Mouse (Mus musculus) right cerebral cortex, postnatal 36 days (tissue): ENCODE results near the gene Comp.

Experiments used
- DNase-seq, 2 experiments: peaks; one replicate each; pipeline ENCODE4 v3.0.0; 2022; ENCODE audit warnings: low spot score in 2 of 2, mixed read lengths in 1 of 2

Gene Comp

DNA sequence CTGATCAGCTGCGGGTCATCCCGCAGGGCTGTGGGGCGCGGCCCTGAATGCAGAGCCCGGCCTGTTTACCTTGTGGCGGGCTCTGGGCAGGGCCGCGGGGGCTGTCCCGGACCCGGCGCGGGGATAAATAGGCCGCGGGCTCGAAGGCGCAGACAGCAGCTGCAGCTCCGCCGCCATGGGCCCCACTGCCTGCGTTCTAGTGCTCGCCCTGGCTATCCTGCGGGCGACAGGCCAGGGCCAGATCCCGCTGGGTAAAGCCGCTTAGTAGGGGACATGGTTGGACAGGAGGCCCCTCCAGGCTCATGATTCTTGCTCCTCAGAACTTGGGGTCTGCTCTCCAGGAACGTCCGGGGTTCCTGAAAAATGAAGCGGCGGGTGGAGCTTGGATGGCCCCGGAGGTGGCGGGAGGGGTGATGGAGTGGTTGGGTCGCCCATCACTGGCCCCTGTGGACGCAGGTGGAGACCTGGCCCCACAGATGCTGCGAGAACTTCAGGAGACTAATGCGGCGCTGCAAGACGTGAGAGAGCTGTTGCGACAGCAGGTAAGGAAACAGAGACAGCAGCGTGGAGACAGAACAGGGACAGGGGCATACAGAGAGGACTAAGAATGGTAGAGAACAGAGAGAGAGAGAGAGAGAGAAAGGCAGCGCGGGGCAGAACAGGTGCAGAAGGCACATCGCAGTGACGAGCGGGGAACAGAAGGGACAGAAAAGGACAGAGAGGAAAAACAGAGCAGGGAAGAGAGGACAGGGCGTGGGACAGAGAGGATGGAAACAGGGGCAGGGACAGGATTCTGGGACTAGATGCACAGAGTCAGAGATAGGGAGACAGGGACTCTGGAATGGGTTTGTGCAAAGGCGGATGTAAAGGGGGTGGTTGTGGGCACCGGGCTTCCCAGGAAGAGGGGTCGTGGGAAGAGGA, at the start of gene Comp:
Comp (plus strand) TSS at position 162 of the 921 bp plus-strand sequence.
- DNase-seq: no peak

GRCm38 (mm10) chr8:70323716-70324115, 49.6 kb upstream of the Comp start:
- DNase-seq: no peak

GRCm38 (mm10) chr8:70327512-70327911, 45.8 kb upstream of the Comp start:
- DNase-seq: no peak

GRCm38 (mm10) chr8:70329124-70329834, 44.1 kb upstream of the Comp start, which contains the start of gene Gdf1:
Gene Gdf1 (plus strand): TSS chr8:70329817.
- DNase-seq: no peak

GRCm38 (mm10) chr8:70329835-70330740, 43.3 kb upstream of the Comp start:
- no peak for DNase-seq

DNA sequence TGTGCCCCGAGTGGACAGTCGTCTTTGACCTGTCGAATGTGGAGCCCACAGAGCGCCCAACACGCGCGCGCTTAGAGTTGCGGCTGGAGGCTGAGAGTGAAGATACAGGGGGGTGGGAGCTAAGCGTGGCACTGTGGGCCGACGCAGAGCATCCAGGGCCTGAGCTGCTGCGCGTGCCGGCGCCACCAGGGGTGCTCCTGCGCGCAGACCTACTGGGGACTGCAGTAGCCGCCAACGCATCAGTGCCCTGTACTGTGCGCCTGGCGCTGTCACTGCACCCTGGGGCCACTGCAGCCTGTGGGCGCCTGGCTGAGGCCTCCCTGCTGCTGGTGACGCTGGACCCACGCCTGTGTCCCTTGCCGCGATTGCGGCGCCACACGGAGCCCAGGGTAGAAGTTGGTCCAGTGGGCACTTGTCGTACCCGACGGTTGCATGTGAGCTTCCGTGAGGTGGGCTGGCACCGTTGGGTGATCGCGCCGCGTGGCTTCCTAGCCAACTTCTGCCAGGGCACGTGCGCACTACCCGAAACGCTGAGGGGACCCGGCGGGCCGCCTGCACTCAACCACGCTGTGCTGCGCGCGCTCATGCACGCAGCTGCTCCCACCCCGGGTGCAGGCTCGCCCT, 42.5 kb upstream of the Comp start:
- peak; percentile 65 to 70 for DNase-seq

DNA sequence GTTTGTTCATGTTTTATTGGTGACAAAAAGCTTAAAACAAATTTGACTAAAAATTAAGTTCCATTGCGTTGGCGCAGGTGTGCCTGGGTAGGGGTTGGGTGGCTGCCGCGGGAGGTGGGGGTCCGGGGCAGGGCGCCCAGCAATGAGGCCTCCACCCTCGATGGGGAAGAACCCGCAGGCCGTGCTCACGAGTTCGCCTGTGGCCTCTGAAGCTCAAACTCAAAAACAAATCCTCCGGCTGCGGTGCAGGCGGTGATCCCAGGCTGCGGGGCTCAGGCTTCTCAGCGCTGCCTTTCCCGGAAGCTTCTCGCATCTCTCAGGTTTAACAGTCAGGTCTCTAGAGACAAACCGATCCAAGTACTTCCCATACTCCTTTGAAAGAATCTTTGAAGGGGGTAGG, 41.8 kb upstream of the Comp start:
- no peak for DNase-seq

DNA sequence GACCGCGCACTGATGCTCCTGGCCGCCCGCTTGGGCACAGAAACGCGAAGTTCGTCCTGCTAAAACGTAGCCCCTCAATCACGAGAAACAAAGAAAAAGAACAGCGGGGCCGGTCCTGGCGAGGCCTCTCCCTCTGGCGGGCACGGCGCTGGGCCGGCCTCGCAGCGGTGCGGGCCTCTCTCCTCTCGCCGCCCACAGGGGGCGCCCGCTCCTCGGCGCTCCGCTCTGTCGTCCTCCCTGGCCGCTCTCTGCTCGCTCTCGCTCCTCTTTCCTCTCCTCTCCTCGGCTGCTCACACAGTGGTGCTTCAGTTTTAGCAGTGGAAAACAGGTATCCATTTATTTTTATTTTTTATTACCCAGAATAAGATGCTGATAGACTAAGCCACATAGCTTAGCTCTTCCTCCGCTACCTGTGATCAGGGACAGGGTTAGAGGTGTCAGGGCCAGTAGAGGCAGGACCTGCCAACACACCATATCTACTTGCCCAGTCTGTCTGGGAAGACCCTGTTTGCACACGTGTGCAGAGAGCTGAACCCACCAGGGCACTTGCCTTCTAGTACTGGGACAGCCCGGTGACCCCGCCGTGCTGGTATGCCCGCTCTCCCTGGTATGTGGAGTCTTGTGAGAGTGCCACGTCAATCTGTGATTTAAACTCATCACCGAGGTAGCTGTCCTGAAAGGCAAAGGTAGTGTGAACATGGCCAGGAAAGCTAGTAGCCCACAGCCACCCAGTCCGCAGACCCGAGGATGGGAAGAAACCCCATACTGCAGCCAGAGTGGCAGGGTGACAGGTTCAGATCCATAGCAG, 41.1 kb upstream of the Comp start:
- DNase-seq: no peak

DNA sequence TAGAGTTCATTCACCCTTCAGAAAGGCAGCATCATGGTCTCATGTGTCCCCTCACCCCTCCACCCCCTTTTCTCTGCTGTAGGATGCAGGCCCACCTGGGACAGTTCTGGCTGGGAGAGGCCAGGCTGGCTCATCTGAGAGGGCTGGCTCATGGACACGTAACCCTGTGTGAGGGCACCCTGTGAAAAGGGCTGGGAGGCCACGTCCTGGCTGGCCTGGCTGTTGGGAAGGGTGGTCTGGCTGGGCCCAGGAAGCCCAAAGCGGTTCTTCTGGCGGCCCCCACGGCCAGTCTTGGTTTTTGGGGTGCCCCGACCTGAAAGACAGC, 40.5 kb upstream of the Comp start:
- DNase-seq: no peak

DNA sequence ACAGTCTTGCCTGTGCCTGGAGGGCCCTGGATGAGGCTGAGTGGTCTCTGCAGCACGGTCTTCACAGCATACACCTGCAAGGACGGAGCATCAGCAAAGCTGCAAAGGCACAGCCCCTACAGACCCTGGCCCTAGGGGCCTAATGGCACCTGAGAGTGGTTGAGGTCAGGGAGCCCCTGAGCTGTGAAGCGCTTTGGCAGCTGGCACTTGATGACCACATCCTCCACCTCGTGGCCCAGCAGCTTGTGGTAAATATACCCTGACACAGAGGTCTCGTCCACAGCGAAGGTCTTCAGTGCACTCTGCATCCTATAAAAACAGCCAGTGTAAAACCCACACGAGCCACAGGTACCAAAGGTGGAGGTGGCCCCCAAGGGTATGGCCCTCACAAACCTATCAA, 34.4 kb upstream of the Comp start:
- no peak for DNase-seq

DNA sequence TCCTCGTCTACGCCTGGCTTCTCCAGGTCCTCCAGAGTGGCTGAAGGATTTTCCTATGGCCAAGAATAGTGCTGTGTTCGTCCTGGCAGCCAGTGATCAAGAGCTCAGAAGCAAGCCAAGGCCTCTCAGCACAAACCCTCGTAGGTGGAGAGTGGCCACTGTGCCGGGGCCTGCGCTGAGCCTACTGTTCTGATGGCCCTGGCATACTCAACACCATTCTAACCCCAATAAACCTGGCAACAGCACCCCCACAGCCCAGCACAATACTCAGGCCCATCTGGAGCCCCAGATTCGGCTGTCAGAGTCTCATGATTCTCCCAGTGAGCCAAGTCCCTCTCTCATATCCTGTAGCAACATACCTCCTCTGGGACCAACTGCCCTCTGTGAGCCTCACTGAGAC, 32.7 kb upstream of the Comp start:
- no peak for DNase-seq

DNA sequence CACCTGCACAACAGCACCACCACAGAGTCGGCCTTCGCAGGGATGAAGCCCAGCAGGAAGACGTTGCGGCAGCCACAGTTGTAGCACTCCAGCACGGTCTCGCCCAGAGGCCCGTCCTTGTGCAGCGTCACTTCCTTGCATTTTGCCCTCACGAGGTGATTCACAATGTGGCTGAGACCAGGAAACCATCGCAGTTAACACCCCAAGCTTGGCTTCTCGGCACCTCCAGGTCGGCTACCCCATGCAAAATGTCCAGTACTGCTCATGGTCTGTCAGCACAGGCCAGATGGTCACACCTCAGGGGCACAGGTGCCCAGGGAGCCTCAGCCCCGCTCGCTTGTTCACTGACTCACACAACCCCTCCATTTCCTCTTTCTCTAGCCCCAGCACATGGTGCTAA, 31.4 kb upstream of the Comp start:
- DNase-seq: no peak

DNA sequence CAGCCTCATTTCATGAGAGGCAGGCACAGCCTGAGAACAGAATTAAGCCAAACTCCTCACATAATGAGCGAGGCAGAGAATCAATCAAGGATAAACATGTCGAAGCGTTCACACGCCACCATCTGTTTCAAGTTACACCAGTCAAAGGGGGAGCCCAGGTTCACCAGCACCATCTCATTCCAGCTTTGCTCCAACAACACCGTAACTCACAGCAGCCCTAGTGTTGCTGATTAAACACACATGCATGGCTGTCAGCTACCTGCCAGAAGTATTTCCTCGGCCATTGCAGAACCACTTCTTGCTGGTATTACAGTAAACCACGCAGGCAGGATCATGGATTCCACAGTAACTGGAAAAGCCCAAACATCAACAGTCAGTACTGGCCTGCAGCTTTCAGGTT, 30.3 kb upstream of the Comp start:
- DNase-seq: no peak

GRCm38 (mm10) chr8:70343696-70344095, 29.7 kb upstream of the Comp start:
- no peak for DNase-seq

DNA sequence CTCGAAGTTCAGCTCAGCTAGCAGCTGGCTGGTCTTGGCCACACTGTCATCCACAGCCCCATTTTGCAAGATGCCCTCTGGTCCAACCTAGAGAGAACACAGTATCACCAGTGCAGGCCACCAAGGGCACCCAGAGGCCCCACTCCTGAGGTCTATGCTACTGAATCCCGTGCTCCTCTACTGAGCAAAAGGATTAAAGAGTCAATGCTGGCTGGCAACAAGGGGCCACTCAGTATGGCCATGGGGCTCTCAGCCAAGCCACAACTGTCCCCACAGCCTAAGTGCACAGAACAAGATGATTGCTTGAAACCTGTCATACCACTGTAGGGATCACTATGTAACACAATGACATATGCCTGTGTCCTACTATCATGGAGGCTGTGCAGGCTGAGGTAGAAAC, 29.1 kb upstream of the Comp start:
- DNase-seq: no peak

DNA sequence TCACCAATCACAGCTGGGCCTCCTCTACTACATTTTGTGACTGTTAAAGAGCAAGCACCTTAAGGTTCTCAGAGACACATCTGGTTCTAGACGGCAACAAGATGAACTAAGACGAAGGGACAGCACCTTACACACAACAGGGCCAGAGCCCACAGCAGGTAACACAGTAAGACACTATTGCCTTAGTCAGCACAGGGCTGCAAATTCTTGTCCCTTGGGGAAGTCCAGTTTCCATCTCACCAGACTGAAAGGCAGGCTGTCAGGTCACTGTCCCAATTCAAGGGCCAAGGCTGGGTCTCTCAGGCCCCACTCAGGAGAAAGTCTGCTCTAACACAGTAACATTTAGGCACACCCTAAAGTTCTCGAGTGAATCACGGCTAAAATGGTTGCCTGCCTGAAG, 25.9 kb upstream of the Comp start:
- no peak for DNase-seq

- no peak for DNase-seq
Observed at GRCm38 (mm10) chr8:70347860-70348420, 25.4 kb upstream of the Comp start.

DNA sequence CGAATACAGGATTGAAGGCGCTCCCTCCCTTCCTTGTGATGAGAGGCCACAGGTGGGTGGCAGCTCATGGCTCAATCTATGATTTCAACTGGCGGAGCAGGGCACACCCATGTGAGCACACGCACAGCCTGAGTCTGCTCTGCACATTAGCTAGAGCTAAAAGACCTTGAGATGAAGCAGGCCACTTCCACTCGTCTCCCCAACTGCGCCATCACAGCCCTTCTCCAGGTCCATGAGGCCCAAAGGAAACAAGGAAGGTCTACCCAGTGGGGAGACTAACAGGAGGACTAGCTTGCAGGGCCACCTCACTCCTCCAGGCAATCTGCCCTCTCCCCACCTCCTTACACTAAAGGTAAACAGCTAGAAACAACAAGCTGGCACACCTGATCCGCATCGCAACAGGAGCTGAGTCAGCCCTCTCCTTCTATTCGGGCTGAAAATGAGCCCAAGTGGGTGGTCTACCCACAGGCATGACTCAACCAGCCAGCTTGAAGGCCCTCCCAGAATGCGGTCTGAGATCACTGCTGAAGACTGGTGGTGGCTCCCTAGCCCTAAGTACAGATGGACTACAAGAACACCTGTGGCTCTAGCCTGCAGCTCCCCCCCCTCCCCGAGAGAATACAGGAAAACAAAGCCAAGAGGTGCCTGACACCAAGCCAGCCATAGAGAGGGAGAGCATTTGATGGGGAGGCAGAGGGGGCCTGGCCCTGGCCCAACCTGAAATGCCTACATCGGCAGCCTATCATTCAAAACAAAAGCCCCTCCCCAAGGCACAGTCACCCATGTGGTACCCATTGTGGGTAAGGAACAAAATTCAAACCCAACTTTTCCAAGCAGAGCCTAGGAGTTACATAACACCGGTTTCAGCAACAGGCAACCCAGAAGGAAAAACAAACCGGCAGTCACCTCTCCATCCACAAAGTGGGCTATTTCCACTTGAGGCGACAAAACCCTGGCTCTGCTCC, 22.0 kb upstream of the Comp start:
- DNase-seq: no peak

GRCm38 (mm10) chr8:70352000-70352384, 21.4 kb upstream of the Comp start:
- no peak for DNase-seq
